Mouse (Mus musculus): Measurements from ENCODE around the gene Hrc. TPM values are rescaled to one million over a fixed set of nuclear protein-coding genes. Genes with fewer than 3 reads are reported as not detected.

Hrc gene
- polyA plus RNA-seq, 1 experiment from 2014 or later: 0.58 TPM

DNA sequence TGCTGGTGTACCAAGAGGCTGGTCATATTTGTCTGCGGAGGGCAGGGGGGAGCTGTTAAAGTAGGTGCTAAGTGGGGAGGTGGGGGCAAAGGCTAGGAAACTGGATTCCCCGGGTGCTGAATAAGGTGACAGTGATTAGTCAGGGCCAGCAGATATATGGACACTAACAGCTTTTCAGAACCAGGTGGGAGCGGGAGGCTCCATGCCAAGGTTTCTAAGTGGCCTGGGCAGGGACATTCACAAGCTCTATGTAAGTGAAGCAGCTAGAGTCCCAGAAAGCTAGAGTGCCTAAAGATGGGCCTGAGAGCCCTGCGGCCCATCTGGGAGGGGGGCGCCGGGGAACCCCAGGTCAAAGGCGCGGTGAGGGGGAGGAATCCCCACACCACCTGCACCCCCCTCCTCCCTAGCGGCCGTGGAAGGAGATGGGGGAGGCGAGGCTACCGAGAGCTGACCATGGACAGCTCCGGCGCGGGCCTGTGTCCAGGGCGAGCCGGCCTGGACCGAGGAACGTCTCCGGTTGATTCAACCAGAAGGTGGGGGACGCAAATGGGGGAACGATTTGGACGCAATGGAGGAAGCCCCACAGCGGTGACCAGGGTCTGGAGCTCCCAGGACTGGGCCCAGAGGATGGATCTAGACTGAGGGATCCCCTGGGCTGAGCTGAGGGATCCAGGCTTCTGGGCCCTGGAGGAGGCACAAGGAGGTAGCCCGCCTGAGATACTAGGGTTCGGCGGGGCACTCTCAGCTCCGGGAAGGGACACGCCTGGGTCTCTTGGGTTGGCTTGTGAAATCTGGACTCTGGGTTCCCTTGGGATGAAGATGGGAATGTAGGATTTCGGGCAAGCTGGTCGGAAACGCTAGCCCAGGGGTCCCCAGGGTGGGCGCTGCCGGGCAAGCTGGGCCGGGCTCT is 30.9 kb downstream of the Hrc start:
- DNase-seq (peak; percentile 71), ATAC-seq (ENCODE audit: insufficient read depth) (no peak)
- Histone ChIP-seq H3K27me3 (ENCODE audit: insufficient read depth, low read length) (peaks cover 66% of the 10 kb centered on the region), H3K36me3 (ENCODE audit: insufficient read depth) (no peaks in the 10 kb centered on the region), H3K9me3 (ENCODE audit: low read depth, low read length) (no peaks in the 10 kb centered on the region), H3K9ac (peak overlapping the region; percentile 60), H3K27ac (ENCODE audit: low read depth) (no peak overlapping the region), H3K4me3 (ENCODE audit: low read depth, low read length) (peak overlapping the region; percentile 57), H3K4me2 (peak overlapping the region; percentile 98), H3K4me1 (ENCODE audit: insufficient read depth) (peaks cover 14% of the 10 kb centered on the region; the same call in 1 of the 2 replicates)
- TF ChIP-seq CTCF (IDR thresholded peaks at IDR 0.05; ENCODE audit: low read depth): 0 out of 2 replicates have a peak, but pooled peaks have one; percentile 15
- WGBS: 4% methylated on average over 33 of the region's 35 CpGs

DNA sequence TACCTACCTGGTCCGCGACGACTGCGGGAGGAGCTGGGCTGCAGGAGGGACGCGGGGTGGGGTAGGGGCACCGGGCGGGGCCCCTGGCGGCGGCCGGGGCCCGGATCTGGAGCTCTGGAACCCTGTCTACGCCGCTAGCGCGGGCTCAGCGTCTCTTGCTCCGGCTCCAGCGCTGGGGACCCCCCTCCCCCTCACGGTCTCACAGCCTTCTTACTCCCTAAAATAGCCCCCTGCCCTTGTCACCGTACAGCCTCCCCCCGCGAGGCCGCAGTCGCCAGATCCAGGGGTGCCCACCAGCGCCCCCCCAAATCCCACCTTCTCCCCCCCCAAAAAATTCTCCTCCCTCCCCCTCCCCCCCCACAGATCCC is 31.5 kb downstream of the Hrc start, which contains the start of gene Ppfia3:
TSS of gene Ppfia3 (minus strand) at position 368 of the 368 bp plus-strand sequence.
- peaks cover 60% of the 10 kb centered on the region for H3K27me3 ChIP-seq (ENCODE audit: insufficient read depth, low read length)
- whole genome bisulfite sequencing: under 1% methylated on average over 26 of the region's 26 CpGs
- peak within 1 kb of the TSS; percentile 60 for H3K9ac ChIP-seq
- peak within 1 kb of the TSS; percentile 34; the same call in 1 of the 2 replicates for H3K27ac ChIP-seq (ENCODE audit: low read depth)
- TF ChIP-seq CTCF (IDR thresholded peaks at IDR 0.05; ENCODE audit: low read depth): no peak
- peaks cover 13% of the 10 kb centered on the region; the same call in 1 of the 2 replicates for H3K4me1 ChIP-seq (ENCODE audit: insufficient read depth)
- peak within 1 kb of the TSS; percentile 98 for H3K4me2 ChIP-seq
- no peaks in the 10 kb centered on the region for H3K36me3 ChIP-seq (ENCODE audit: insufficient read depth)
- H3K4me3 ChIP-seq (ENCODE audit: low read depth, low read length): peak within 1 kb of the TSS; percentile 57
- H3K9me3 ChIP-seq (ENCODE audit: low read depth, low read length): no peaks in the 10 kb centered on the region
- peak; percentile 52 for DNase-seq
- ATAC-seq (ENCODE audit: insufficient read depth): peak; percentile 21; the same call in 1 of the 2 replicates

- Histone ChIP-seq H3K27ac (ENCODE audit: low read depth) (peak overlapping the region; percentile 34; the same call in 1 of the 2 replicates), H3K36me3 (ENCODE audit: insufficient read depth) (peaks cover 3% of the 10 kb centered on the region; the same call in 1 of the 2 replicates), H3K4me3 (ENCODE audit: low read depth, low read length) (peak overlapping the region; percentile 57), H3K4me1 (ENCODE audit: insufficient read depth) (peaks cover 7% of the 10 kb centered on the region; the same call in 1 of the 2 replicates), H3K9me3 (ENCODE audit: low read depth, low read length) (no peaks in the 10 kb centered on the region), H3K4me2 (peak overlapping the region; percentile 98), H3K9ac (peak overlapping the region; percentile 50), H3K27me3 (ENCODE audit: insufficient read depth, low read length) (peaks cover 54% of the 10 kb centered on the region)
- TF ChIP-seq CTCF (IDR thresholded peaks at IDR 0.05; ENCODE audit: low read depth): peak; percentile 90
- peak; percentile 98 for DNase-seq
- under 1% methylated on average over 68 of the region's 70 CpGs for WGBS
- ATAC-seq (ENCODE audit: insufficient read depth): peak; percentile 81
Observed at GRCm38 (mm10) chr7:45367020-45367880, 32.2 kb downstream of the Hrc start.

DNA sequence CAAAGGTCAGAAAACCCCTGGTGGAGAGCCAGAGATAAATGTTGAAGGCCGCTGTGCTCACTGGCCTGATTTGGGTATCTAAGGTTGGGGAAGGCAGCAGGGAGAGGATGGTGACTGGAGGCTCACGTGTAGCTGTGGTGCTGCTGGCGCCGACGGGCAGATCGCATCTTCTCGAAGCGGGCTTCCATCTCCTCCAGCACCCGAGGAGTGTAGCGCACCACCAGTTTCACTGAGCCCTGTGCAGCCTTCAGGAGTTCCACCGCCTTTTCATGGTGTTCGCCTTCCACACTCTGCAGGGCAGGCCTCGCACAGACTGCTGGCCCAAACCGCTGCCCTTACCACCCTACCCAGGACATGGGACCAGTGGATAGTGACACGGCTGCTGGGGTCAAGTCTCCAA is 33.1 kb downstream of the Hrc start:
- H3K27ac ChIP-seq (ENCODE audit: low read depth): no peak overlapping the region
- peak overlapping the region; percentile 98; the same call in 1 of the 2 replicates for H3K4me2 ChIP-seq
- ATAC-seq (ENCODE audit: insufficient read depth) (no peak), DNase-seq (no peak)
- H3K4me1 ChIP-seq (ENCODE audit: insufficient read depth): peaks cover 7% of the 10 kb centered on the region; the same call in 1 of the 2 replicates
- peak overlapping the region; percentile 57; the same call in 1 of the 2 replicates for H3K4me3 ChIP-seq (ENCODE audit: low read depth, low read length)
- peaks cover 13% of the 10 kb centered on the region for H3K36me3 ChIP-seq (ENCODE audit: insufficient read depth)
- H3K9me3 ChIP-seq (ENCODE audit: low read depth, low read length): no peaks in the 10 kb centered on the region
- 0 out of 2 replicates have a peak overlapping the region, but pooled peaks have one; percentile 50 for H3K9ac ChIP-seq
- 78% methylated on average over 15 of the region's 15 CpGs for WGBS
- H3K27me3 ChIP-seq (ENCODE audit: insufficient read depth, low read length): peaks cover 45% of the 10 kb centered on the region
- no peak for TF ChIP-seq CTCF (IDR thresholded peaks at IDR 0.05; ENCODE audit: low read depth)

GRCm38 (mm10) chr7:45369022-45369745 is 34.1 kb downstream of the Hrc start:
- 71% methylated on average over 16 of the region's 16 CpGs for WGBS
- no peak for TF ChIP-seq CTCF (IDR thresholded peaks at IDR 0.05; ENCODE audit: low read depth)
- ATAC-seq (ENCODE audit: insufficient read depth): no peak
- H3K27me3 ChIP-seq (ENCODE audit: insufficient read depth, low read length): peaks cover 41% of the 10 kb centered on the region
- no peak overlapping the region for H3K9ac ChIP-seq
- peaks cover 7% of the 10 kb centered on the region; the same call in 1 of the 2 replicates for H3K4me1 ChIP-seq (ENCODE audit: insufficient read depth)
- no peak overlapping the region for H3K27ac ChIP-seq (ENCODE audit: low read depth)
- no peaks in the 10 kb centered on the region for H3K9me3 ChIP-seq (ENCODE audit: low read depth, low read length)
- no peak overlapping the region; the same call in 1 of the 2 replicates for H3K4me2 ChIP-seq
- no peak for DNase-seq
- H3K36me3 ChIP-seq (ENCODE audit: insufficient read depth): peaks cover 23% of the 10 kb centered on the region
- H3K4me3 ChIP-seq (ENCODE audit: low read depth, low read length): peak overlapping the region; percentile 47; the same call in 1 of the 2 replicates
